Mouse (Mus musculus) CD4-positive, CD25-positive, alpha-beta regulatory T cell, adult 2 months (primary cell): ENCODE measurements around the gene Galr3.
A peak's percentile ranks its signal among the peaks of the same experiment; 100 is the strongest.

ENCODE experiments used
- DNase-seq: peaks from one replicate; pipeline ENCODE4 v3.0.0-alpha.2; 2012; ENCODE audit warnings: low read depth, low spot score

The Galr3 gene

GRCm38 (mm10) chr15:79052366-79052765, 10.7 kb downstream of the Galr3 start:
- DNase-seq = no peak

- DNase-seq = no peak
These were observed 14.9 kb downstream of the Galr3 start for GRCm38 (mm10) chr15:79056601-79057000.

- no peak for DNase-seq
These were observed 16.2 kb downstream of the Galr3 start for GRCm38 (mm10) chr15:79057850-79058249.

GRCm38 (mm10) chr15:79060887-79061565, 19.3 kb downstream of the Galr3 start:
- DNase-seq = no peak

GRCm38 (mm10) chr15:79062376-79063159, 20.9 kb downstream of the Galr3 start, which contains the start of gene Ankrd54:
Ankrd54 (minus strand) TSS chr15:79062893.
- peak; percentile 98 for DNase-seq

- DNase-seq = no peak
These were observed 21.6 kb downstream of the Galr3 start for GRCm38 (mm10) chr15:79063160-79063740.

- no peak for DNase-seq
These were observed 23.5 kb downstream of the Galr3 start for GRCm38 (mm10) chr15:79065086-79065770.

- no peak for DNase-seq
These were observed 24.6 kb downstream of the Galr3 start for GRCm38 (mm10) chr15:79066276-79066675.

- peak; percentile 49 for DNase-seq
These were observed 25.9 kb downstream of the Galr3 start for GRCm38 (mm10) chr15:79067631-79068030.

- DNase-seq = no peak
These were observed 26.7 kb downstream of the Galr3 start for GRCm38 (mm10) chr15:79068416-79068815.

GRCm38 (mm10) chr15:79071117-79072039, 29.7 kb downstream of the Galr3 start:
- DNase-seq = peak; percentile 57

- no peak for DNase-seq
These were observed 32.1 kb downstream of the Galr3 start for GRCm38 (mm10) chr15:79073752-79074151.

GRCm38 (mm10) chr15:79074446-79074845, 32.8 kb downstream of the Galr3 start:
- DNase-seq = no peak

- peak; percentile 90 for DNase-seq
These were observed 33.3 kb downstream of the Galr3 start, which contains the start of gene Eif3l for GRCm38 (mm10) chr15:79074913-79075532. Eif3l (plus strand) TSS chr15:79075179.

GRCm38 (mm10) chr15:79075658-79076365, 34.1 kb downstream of the Galr3 start:
- DNase-seq = no peak

- DNase-seq = no peak
These were observed 37.9 kb downstream of the Galr3 start for GRCm38 (mm10) chr15:79079567-79079966.

GRCm38 (mm10) chr15:79092284-79092683, 50.6 kb downstream of the Galr3 start:
- DNase-seq = no peak
